Mouse (Mus musculus) heart, embryonic 16.5 days (tissue): ENCODE measurements around the gene Sf3b4. TPM values are rescaled to one million over a fixed set of nuclear protein-coding genes. Genes with fewer than 3 reads are reported as not detected.
"Not testable (repeated sequence)": the region's sequence is repeated elsewhere in the genome, so short reads cannot be mapped to it uniquely, and the experiment has no call there.

Experiments used
- ATAC-seq: fragments of 200-750 bp; cut with Nextera tagmentation; replicated peaks from 2 replicates; pipeline ENCODE4 v1.8.0; 2017; ENCODE audit warnings: moderate number of reproducible peaks; ENCODE audit not compliant: insufficient read depth, low FRiP score; ENCODE audit errors: extremely low read depth
- H3K27ac ChIP-seq: fragments of 300-500 bp; sonication (generic); 2 replicates; pipeline ENCODE4 v1.5.1; 2014; ENCODE audit warnings: mild to moderate bottlenecking, low read length, control low read depth, moderate library complexity
- H3K27me3 ChIP-seq: fragments of 300-500 bp; sonication (generic); 2 replicates; pipeline ENCODE4 v1.6.1; 2014; ENCODE audit warnings: low read length, mixed read lengths; ENCODE audit not compliant: control insufficient read depth, insufficient read depth
- H3K36me3 ChIP-seq: fragments of 300-500 bp; sonication (generic); 2 replicates; pipeline ENCODE4 v1.6.1; 2014; ENCODE audit not compliant: control insufficient read depth, insufficient read depth
- H3K4me1 ChIP-seq: fragments of 300-500 bp; sonication (generic); 2 replicates; pipeline ENCODE4 v1.6.1; 2014; ENCODE audit warnings: low read length, mixed read lengths; ENCODE audit not compliant: control insufficient read depth, insufficient read depth
- H3K4me2 ChIP-seq: fragments of 300-500 bp; sonication (generic); 2 replicates; pipeline ENCODE4 v1.6.1; 2014; ENCODE audit warnings: low read depth, mild to moderate bottlenecking, control low read depth, low read length
- H3K4me3 ChIP-seq: fragments of 300-500 bp; sonication (generic); 2 replicates; pipeline ENCODE4 v1.5.1; 2014; ENCODE audit warnings: mild to moderate bottlenecking, control low read depth, low read length
- H3K9ac ChIP-seq: fragments of 300-500 bp; sonication (generic); 2 replicates; pipeline ENCODE4 v1.6.1; 2014; ENCODE audit warnings: low read length, control low read depth
- H3K9me3 ChIP-seq: fragments of 300-500 bp; sonication (generic); replicated peaks from 2 replicates; pipeline ENCODE4 v1.6.1; 2016; ENCODE audit warnings: low read length; ENCODE audit not compliant: control insufficient read depth
- WGBS: fragments of 180-500 bp; shearing (Covaris S2); extraction: QIAGEN DNeasy Blood & Tissue Kit; methylation state at CpG from one replicate; pipeline ENCODE4 v1.1.7; 2014; 5-methylcytosine and 5-hydroxymethylcytosine counted together
- polyA plus RNA-seq: library from polyadenylated mRNA; unstranded; fragments of >200 nt; fragmentation: Nextera tagmentation; extraction: Ambion mirVana; gene quantifications from 2 replicates; pipeline ENCODE4 v1.2.1, GENCODE M21; 2015

Gene Sf3b4
- polyA plus RNA-seq, 1 experiment from 2014 or later = 92.8 TPM

DNA sequence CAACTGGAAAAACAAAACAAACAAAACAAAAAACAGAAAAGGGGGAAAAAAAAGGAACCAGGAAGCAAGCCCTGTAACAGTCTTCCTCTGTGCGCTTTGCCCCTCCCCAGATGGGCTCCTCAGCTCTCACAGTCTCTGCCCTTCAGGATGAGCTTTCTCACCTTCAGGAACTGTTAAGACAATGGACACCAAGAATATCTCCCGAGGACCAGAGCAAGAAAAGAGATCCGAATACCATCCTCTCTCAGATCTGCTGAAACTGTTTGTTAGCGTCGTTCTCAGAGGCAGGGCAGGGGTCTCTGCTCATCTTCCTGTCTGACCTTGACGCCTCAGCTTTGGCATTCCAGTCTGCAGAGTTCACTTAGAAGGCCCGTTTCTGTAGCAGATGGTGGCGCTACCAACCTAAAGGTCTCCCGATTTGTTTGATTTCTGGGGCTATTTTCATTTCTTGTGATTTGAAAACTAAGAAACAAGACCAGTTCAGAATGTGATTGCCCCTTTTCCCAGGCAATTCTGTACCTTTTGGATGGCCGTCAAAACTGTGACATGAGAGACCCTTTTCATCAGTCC lies 1.1 kb upstream of the Sf3b4 start:
- H3K9me3 ChIP-seq = no peaks in the 10 kb centered on the region
- peak overlapping the region; percentile 97 for H3K27ac ChIP-seq
- H3K36me3 ChIP-seq = peaks cover 18% of the 10 kb centered on the region
- H3K4me3 ChIP-seq = peak overlapping the region; percentile 77
- WGBS = 46% methylated on average over 10 of the region's 10 CpGs
- H3K9ac ChIP-seq = peak overlapping the region; percentile 84
- peak overlapping the region; percentile 74 for H3K4me2 ChIP-seq
- peaks cover 20% of the 10 kb centered on the region for H3K4me1 ChIP-seq
- H3K27me3 ChIP-seq = no peaks in the 10 kb centered on the region
- no peak for ATAC-seq

DNA sequence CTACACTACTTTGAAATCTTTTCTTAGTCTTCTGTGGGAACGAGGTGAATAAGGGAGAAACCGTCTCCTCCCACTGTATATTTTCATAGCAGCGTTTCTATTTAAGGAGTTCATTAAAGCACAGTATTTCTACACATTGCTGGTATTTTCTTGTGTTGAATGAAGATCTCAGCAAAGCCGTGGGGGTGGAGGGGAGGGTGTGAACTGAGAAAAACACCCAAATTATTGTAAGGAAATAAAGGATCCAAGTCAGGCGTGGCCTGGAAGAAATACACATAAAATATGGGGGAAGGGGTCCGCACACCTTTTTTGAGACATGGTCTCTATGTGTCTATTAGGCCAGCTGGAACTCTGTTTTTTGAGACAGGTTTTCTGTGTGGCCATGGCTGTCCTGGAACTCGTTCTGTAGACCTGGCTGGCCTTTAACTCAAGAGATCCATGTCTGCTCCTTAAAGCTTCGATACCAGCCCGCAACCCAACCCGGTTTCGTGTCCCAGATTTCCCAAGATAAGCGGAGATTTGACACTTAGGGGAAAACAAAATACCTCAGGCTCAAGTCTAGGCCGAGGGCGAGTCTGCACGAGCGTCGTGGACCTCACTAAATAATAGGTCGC lies 442 bp upstream of the Sf3b4 start:
- no peak for ATAC-seq
- Histone ChIP-seq H3K4me3 (peak overlapping the region; percentile 77), H3K4me1 (peaks cover 20% of the 10 kb centered on the region), H3K4me2 (peak overlapping the region; percentile 74), H3K27ac (peak overlapping the region; percentile 97), H3K9ac (peak overlapping the region; percentile 84), H3K9me3 (no peaks in the 10 kb centered on the region), H3K36me3 (peaks cover 24% of the 10 kb centered on the region), H3K27me3 (no peaks in the 10 kb centered on the region)
- WGBS = 15% methylated on average over 18 of the region's 18 CpGs

DNA sequence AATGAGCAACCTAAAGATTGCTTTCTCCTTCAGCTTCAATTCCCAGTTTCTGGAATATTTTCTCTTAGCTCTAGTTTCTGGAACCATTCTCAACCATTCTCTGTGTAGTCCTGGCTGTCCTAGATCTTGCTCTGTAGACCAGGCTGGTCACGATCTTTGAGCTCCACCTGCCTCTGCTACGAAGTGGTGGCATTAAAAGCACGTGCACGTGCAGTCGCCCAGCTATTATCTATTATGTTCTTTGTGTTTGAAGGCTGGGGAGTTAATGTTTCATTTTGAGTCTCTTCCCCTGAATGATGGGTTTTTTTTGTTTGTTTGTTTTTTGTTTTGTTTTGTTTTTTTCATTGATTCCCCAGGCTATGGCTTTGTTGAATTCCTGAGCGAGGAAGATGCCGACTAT lies 1.1 kb downstream of the Sf3b4 start:
- H3K9ac ChIP-seq = peak overlapping the region; percentile 84
- no peak for ATAC-seq
- no peaks in the 10 kb centered on the region for H3K27me3 ChIP-seq
- peaks cover 20% of the 10 kb centered on the region for H3K4me1 ChIP-seq
- H3K9me3 ChIP-seq = no peaks in the 10 kb centered on the region
- H3K4me2 ChIP-seq = peak overlapping the region; percentile 89
- H3K4me3 ChIP-seq = peak overlapping the region; percentile 77
- 39% methylated on average over 7 of the region's 7 CpGs for WGBS
- peaks cover 32% of the 10 kb centered on the region for H3K36me3 ChIP-seq
- H3K27ac ChIP-seq = no peak overlapping the region

DNA sequence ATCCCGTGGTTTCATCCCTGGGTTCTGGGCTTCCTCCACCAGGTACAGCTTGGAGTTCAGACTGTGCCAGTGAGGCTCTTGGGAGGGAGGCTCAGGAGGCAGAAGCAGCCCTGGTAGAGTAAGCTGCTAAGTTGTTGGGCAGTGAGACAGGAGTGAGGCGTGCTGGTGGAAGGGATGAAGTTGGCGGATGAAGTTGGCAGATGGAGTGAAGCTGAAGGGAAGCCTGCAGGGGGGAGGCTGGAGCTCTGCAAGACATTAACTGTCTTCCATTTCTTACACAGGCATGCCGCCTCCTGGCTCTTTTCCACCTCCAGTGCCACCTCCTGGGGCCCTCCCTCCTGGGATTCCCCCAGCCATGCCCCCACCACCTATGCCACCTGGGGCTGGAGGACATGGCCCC lies 1.9 kb downstream of the Sf3b4 start:
- H3K4me2 ChIP-seq, ATAC-seq: not testable (repeated sequence)

DNA sequence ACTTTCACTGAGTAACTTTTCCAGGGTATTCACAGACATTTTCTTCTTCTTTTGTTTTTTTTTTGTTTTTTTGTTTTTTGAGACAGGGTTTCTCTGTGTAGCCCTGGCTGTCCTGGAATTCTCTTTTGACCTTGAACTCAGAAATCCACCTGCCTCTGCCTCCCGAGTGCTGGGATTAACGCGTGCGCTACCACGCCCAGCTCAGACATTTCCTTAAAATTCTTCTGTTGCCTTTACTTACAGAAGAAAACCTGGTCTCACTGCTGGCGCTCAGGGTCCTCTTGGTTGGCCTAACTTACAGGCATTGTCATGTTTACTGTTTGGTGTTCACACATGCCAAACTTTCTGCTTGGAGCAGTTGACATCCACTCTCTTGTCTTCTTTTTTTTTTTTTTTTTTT lies 3.1 kb downstream of the Sf3b4 start:
- Histone ChIP-seq H3K4me3 (no peak overlapping the region), H3K4me1 (peaks cover 21% of the 10 kb centered on the region), H3K36me3 (peaks cover 39% of the 10 kb centered on the region), H3K4me2 (no peak overlapping the region), H3K9me3 (no peaks in the 10 kb centered on the region), H3K27ac (no peak overlapping the region), H3K27me3 (no peaks in the 10 kb centered on the region), H3K9ac (no peak overlapping the region)
- 90% methylated on average over 6 of the region's 6 CpGs for WGBS
- no peak for ATAC-seq

More for the DNA sequence above, 1.9 kb downstream of the Sf3b4 start:
- not testable (repeated sequence) for H3K9me3 ChIP-seq, H3K9ac ChIP-seq, H3K27me3 ChIP-seq, H3K4me3 ChIP-seq, H3K27ac ChIP-seq
- Histone ChIP-seq H3K4me1 (peaks cover 20% of the 10 kb centered on the region), H3K36me3 (peaks cover 38% of the 10 kb centered on the region)
- WGBS = 75% methylated on average over 4 of the region's 4 CpGs

DNA sequence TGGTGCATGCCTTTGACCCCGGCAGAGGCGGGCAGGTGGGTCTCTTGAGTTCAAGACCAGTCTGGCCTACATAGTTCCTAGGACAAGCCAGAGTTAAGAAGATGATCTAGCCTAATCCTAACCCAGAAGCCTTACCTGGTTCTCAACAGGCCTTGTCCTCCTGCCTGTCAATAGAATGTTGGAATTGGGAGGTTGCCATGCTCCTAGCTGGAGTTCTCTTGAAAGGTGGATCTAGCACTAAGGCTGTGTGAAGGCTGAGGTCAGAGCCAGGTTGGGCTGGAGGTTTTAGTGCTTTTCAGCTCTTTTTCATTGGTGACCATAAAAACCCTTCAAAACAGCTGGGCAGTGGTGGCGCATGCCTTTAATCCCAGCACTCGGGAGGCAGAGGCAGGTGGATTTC lies 6.3 kb downstream of the Sf3b4 start:
- Histone ChIP-seq H3K4me2 (no peak overlapping the region), H3K9ac (no peak overlapping the region), H3K27ac (no peak overlapping the region), H3K4me3 (no peak overlapping the region), H3K9me3 (no peaks in the 10 kb centered on the region), H3K27me3 (no peaks in the 10 kb centered on the region), H3K4me1 (peaks cover 17% of the 10 kb centered on the region), H3K36me3 (peaks cover 39% of the 10 kb centered on the region)
- no peak for ATAC-seq
- 92% methylated on average over 4 of the region's 4 CpGs for WGBS

DNA sequence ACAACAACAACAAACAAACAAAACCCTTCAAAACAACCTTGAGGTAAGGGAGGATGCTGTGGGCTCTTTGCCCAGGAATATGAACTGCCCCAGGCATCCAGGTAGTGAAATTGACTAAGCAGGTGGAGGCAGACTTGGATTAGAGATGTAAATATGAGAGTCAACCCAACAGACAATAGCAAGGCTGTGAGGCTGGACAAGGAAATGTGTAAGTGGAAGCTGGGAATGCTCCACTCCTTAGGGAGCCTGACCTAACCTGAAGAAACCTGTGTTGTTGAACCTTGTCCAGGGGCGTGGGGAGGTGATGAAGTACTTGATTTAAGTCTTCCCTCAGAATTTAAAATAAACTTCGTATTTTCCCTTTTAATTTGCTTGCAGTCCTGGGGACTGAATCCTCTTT lies 6.8 kb downstream of the Sf3b4 start:
- no peak for ATAC-seq
- H3K9ac ChIP-seq = no peak overlapping the region
- no peaks in the 10 kb centered on the region for H3K9me3 ChIP-seq
- peaks cover 38% of the 10 kb centered on the region for H3K36me3 ChIP-seq
- 82% methylated on average over 2 of the region's 2 CpGs for WGBS
- H3K27ac ChIP-seq = no peak overlapping the region
- peaks cover 17% of the 10 kb centered on the region for H3K4me1 ChIP-seq
- H3K4me2 ChIP-seq = no peak overlapping the region
- no peaks in the 10 kb centered on the region for H3K27me3 ChIP-seq
- H3K4me3 ChIP-seq = no peak overlapping the region

DNA sequence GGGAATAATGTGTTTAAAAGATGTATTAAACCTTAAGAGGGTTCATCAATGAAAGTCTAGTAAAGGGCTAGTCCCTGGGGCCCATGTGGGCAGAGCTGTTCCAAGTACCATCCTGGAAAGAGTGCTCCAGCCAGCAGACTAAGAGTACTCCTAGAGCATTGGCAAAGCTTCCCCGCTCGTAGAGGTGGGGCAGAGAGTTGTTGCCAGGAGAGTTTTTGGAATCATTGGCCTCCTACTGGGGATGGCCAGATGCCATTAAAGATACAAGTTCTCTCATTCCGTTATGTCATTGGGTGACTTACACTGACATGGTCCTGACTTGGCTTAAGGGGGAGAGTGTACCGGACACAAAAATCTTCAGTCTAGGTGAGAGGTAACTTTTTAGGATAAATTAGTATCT lies 7.4 kb downstream of the Sf3b4 start:
- Histone ChIP-seq H3K27me3 (no peaks in the 10 kb centered on the region), H3K27ac (no peak overlapping the region), H3K9ac (no peak overlapping the region), H3K4me1 (peaks cover 15% of the 10 kb centered on the region), H3K36me3 (peaks cover 34% of the 10 kb centered on the region), H3K9me3 (no peaks in the 10 kb centered on the region), H3K4me3 (no peak overlapping the region), H3K4me2 (no peak overlapping the region)
- ATAC-seq = no peak
- 44% methylated on average over 4 of the region's 4 CpGs for WGBS

DNA sequence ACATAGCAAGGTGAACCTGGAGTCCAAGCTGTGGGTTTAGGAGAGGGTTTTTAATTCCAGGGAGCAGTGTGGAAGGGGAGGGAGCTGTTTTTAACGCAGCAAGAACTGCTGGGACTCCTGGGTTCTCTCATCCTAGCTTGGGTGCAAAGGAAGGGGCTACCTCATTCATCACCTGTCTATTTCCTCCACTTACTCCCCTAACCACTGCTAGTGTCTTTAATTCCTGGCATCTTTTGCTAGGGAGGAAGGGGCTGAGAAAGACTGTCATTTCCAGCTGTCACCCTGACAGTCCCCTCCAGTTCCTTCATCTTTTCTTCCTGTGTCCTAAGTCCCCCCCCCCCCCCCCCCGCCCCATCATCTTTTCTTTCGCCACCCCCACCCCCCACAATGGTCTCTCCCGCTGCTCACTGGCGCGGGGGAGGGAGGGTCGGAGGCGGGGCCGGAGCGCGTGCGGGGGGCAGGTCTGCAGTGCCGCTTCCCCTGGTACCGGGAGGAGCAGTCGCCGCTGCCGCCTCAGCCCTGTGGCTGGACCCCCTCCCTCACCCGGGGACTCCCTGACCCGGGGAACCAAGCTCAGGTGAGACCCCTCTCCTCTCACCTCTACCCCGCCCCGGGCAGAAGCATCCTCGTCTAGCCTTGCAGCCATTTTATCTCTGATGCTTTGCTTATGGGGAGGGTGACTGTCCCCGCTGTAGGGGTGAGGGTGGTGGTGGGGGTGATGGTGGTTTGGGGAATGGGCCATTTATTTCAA lies 8.8 kb downstream of the Sf3b4 start, which contains the start of gene Sv2a:
Gene Sv2a, plus strand, starts transcription at position 425 of the 751 bp plus-strand sequence.
- H3K4me3 ChIP-seq = peak within 1 kb of the TSS; percentile 64
- ATAC-seq = peak; percentile 31; the same call in 1 of the 2 replicates
- H3K4me2 ChIP-seq = peak within 1 kb of the TSS; percentile 78
- under 1% methylated on average over 19 of the region's 23 CpGs for WGBS
- peak within 1 kb of the TSS; percentile 79 for H3K9ac ChIP-seq
- peaks cover 12% of the 10 kb centered on the region for H3K4me1 ChIP-seq
- H3K9me3 ChIP-seq = no peaks in the 10 kb centered on the region
- no peaks in the 10 kb centered on the region for H3K27me3 ChIP-seq
- H3K27ac ChIP-seq = peak within 1 kb of the TSS; percentile 89
- peaks cover 22% of the 10 kb centered on the region for H3K36me3 ChIP-seq
